Mouse (Mus musculus) kidney, embryonic 15.5 days (tissue): ENCODE results near the gene Znrf3. TPM values are rescaled to one million over a fixed set of nuclear protein-coding genes. Genes with fewer than 3 reads are reported as not detected.

Source experiments
- ATAC-seq: fragments of 200-750 bp; cut with Nextera tagmentation; replicated peaks from 2 replicates; pipeline ENCODE4 v1.8.0; 2017; ENCODE audit warnings: moderate TSS enrichment; ENCODE audit not compliant: low FRiP score
- H3K27ac ChIP-seq: fragments of 300-500 bp; sonication (generic); 2 replicates; pipeline ENCODE4 v1.5.1; 2015; ENCODE audit warnings: mild to moderate bottlenecking, inconsistent platforms
- H3K27me3 ChIP-seq: fragments of 300-500 bp; sonication (generic); 2 replicates; pipeline ENCODE4 v1.6.1; 2015; ENCODE audit warnings: inconsistent platforms
- H3K36me3 ChIP-seq: fragments of 300-500 bp; sonication (generic); 2 replicates; pipeline ENCODE4 v1.6.1; 2015; ENCODE audit warnings: inconsistent platforms
- H3K4me1 ChIP-seq: fragments of 300-500 bp; sonication (generic); 2 replicates; pipeline ENCODE4 v1.6.1; 2015; ENCODE audit warnings: inconsistent platforms
- H3K4me2 ChIP-seq: fragments of 300-500 bp; sonication (generic); 2 replicates; pipeline ENCODE4 v1.6.1; 2015; ENCODE audit warnings: moderate library complexity, mild to moderate bottlenecking, inconsistent platforms
- H3K4me3 ChIP-seq: fragments of 300-500 bp; sonication (generic); replicated peaks from 2 replicates; pipeline ENCODE4 v1.5.1; 2015; ENCODE audit warnings: mild to moderate bottlenecking, inconsistent platforms
- H3K9ac ChIP-seq: fragments of 300-500 bp; sonication (generic); 2 replicates; pipeline ENCODE4 v1.6.1; 2015; ENCODE audit warnings: mild to moderate bottlenecking, inconsistent platforms
- H3K9me3 ChIP-seq: fragments of 300-500 bp; sonication (generic); replicated peaks from 2 replicates; pipeline ENCODE4 v1.6.1; 2016; ENCODE audit warnings: inconsistent platforms
- whole genome bisulfite sequencing: fragments of 180-500 bp; shearing (Covaris S2); methylation state at CpG from one replicate; pipeline ENCODE4 v1.1.7; 2015; ENCODE audit warnings: mixed read lengths; 5-methylcytosine and 5-hydroxymethylcytosine counted together
- polyA plus RNA-seq: library from polyadenylated mRNA; unstranded; fragments of >200 nt; fragmentation: Nextera tagmentation; extraction: Ambion mirVana; gene quantifications from 2 replicates; pipeline ENCODE4 v1.2.1, GENCODE M21; 2015

Znrf3 gene
- polyA plus RNA-seq, 1 experiment from 2014 or later: 17.5 TPM

GRCm38 (mm10) chr11:5304526-5304925 is 140.1 kb downstream of the Znrf3 start:
- H3K4me3 ChIP-seq: no peak overlapping the region

GRCm38 (mm10) chr11:5298007-5298372 is 146.7 kb downstream of the Znrf3 start:
- Histone ChIP-seq H3K27me3 (no peaks in the 10 kb centered on the region), H3K27ac (peak overlapping the region; percentile 94), H3K9me3 (no peaks in the 10 kb centered on the region), H3K4me1 (peaks cover 53% of the 10 kb centered on the region), H3K4me2 (peak overlapping the region; percentile 46), H3K36me3 (no peaks in the 10 kb centered on the region), H3K9ac (0 out of 2 replicates have a peak overlapping the region, but pooled peaks have one; percentile 17), H3K4me3 (no peak overlapping the region; the same call in 1 of the 2 replicates)
- ATAC-seq: no peak
- WGBS: 8% methylated on average over 1 of the region's 1 CpGs

More at GRCm38 (mm10) chr11:5304526-5304925, 140.1 kb downstream of the Znrf3 start:
- H3K9me3 ChIP-seq: no peaks in the 10 kb centered on the region
- no peaks in the 10 kb centered on the region for H3K36me3 ChIP-seq
- H3K9ac ChIP-seq: no peak overlapping the region
- H3K4me1 ChIP-seq: peaks cover 26% of the 10 kb centered on the region
- no peak overlapping the region for H3K27ac ChIP-seq
- H3K4me2 ChIP-seq: no peak overlapping the region
- no peak for ATAC-seq
- H3K27me3 ChIP-seq: no peaks in the 10 kb centered on the region

- peak overlapping the region; percentile 17; the same call in 1 of the 2 replicates for H3K9ac ChIP-seq
- H3K9me3 ChIP-seq: no peaks in the 10 kb centered on the region
- H3K27ac ChIP-seq: peak overlapping the region; percentile 94
- H3K36me3 ChIP-seq: no peaks in the 10 kb centered on the region
- H3K4me1 ChIP-seq: peaks cover 53% of the 10 kb centered on the region
- peak; percentile 95 for ATAC-seq
- H3K4me2 ChIP-seq: peak overlapping the region; percentile 46
- 15% methylated on average over 13 of the region's 13 CpGs for whole genome bisulfite sequencing
- H3K4me3 ChIP-seq: peak overlapping the region; percentile 5; the same call in 1 of the 2 replicates
- H3K27me3 ChIP-seq: no peaks in the 10 kb centered on the region
Measured at GRCm38 (mm10) chr11:5297148-5298006, 147.3 kb downstream of the Znrf3 start.

- no peaks in the 10 kb centered on the region for H3K36me3 ChIP-seq
- ATAC-seq: peak; percentile 59
- H3K27me3 ChIP-seq: no peaks in the 10 kb centered on the region
- peaks cover 56% of the 10 kb centered on the region for H3K4me1 ChIP-seq
- no peak overlapping the region for H3K4me3 ChIP-seq
- peak overlapping the region; percentile 46 for H3K4me2 ChIP-seq
- no peaks in the 10 kb centered on the region for H3K9me3 ChIP-seq
- no peak overlapping the region for H3K9ac ChIP-seq
- 18% methylated on average over 2 of the region's 2 CpGs for WGBS
- peak overlapping the region; percentile 94 for H3K27ac ChIP-seq
Measured at GRCm38 (mm10) chr11:5296576-5297115, 148.0 kb downstream of the Znrf3 start.

- H3K36me3 ChIP-seq: no peaks in the 10 kb centered on the region
Measured at GRCm38 (mm10) chr11:5294805-5295204, 149.8 kb downstream of the Znrf3 start.

GRCm38 (mm10) chr11:5290691-5291090 is 154.0 kb downstream of the Znrf3 start:
- Histone ChIP-seq H3K9me3 (no peaks in the 10 kb centered on the region), H3K9ac (no peak overlapping the region), H3K36me3 (peaks cover 38% of the 10 kb centered on the region), H3K27ac (no peak overlapping the region; the same call in 1 of the 2 replicates), H3K4me3 (no peak overlapping the region), H3K27me3 (no peaks in the 10 kb centered on the region), H3K4me2 (no peak overlapping the region), H3K4me1 (peaks cover 24% of the 10 kb centered on the region)
- ATAC-seq: no peak
- WGBS: 18% methylated on average over 5 of the region's 5 CpGs

More at GRCm38 (mm10) chr11:5294805-5295204, 149.8 kb downstream of the Znrf3 start:
- Histone ChIP-seq H3K4me3 (no peak overlapping the region), H3K4me1 (peaks cover 56% of the 10 kb centered on the region), H3K27me3 (no peaks in the 10 kb centered on the region), H3K27ac (peak overlapping the region; percentile 94; the same call in 1 of the 2 replicates), H3K4me2 (no peak overlapping the region), H3K9me3 (no peaks in the 10 kb centered on the region), H3K9ac (no peak overlapping the region)
- no peak for ATAC-seq
- WGBS: 72% methylated on average over 3 of the region's 3 CpGs

GRCm38 (mm10) chr11:5289826-5290580 is 154.6 kb downstream of the Znrf3 start:
- Histone ChIP-seq H3K27me3 (no peaks in the 10 kb centered on the region), H3K4me3 (no peak overlapping the region), H3K9ac (no peak overlapping the region), H3K4me1 (peaks cover 17% of the 10 kb centered on the region), H3K36me3 (peaks cover 45% of the 10 kb centered on the region), H3K4me2 (no peak overlapping the region), H3K27ac (no peak overlapping the region), H3K9me3 (no peaks in the 10 kb centered on the region)
- WGBS: 85% methylated on average over 4 of the region's 4 CpGs
- ATAC-seq: no peak

- H3K4me1 ChIP-seq: no peaks in the 10 kb centered on the region; the same call in 1 of the 2 replicates
- ATAC-seq: no peak
- H3K4me2 ChIP-seq: no peak overlapping the region
- H3K27ac ChIP-seq: no peak overlapping the region
- no peaks in the 10 kb centered on the region for H3K27me3 ChIP-seq
- H3K9me3 ChIP-seq: no peaks in the 10 kb centered on the region
- H3K4me3 ChIP-seq: no peak overlapping the region
- peaks cover 94% of the 10 kb centered on the region for H3K36me3 ChIP-seq
- no peak overlapping the region for H3K9ac ChIP-seq
- 93% methylated on average over 2 of the region's 2 CpGs for WGBS
Measured at GRCm38 (mm10) chr11:5283987-5284386, 160.7 kb downstream of the Znrf3 start.

GRCm38 (mm10) chr11:5280932-5281331 is 163.7 kb downstream of the Znrf3 start:
- Histone ChIP-seq H3K4me2 (no peak overlapping the region), H3K9me3 (no peaks in the 10 kb centered on the region), H3K36me3 (peaks cover 64% of the 10 kb centered on the region), H3K4me3 (no peak overlapping the region), H3K9ac (no peak overlapping the region), H3K27ac (no peak overlapping the region), H3K27me3 (no peaks in the 10 kb centered on the region), H3K4me1 (peaks cover 3% of the 10 kb centered on the region; the same call in 1 of the 2 replicates)
- 94% methylated on average over 7 of the region's 7 CpGs for WGBS
- no peak for ATAC-seq

- H3K4me3 ChIP-seq: no peak overlapping the region
- ATAC-seq: no peak
Measured at GRCm38 (mm10) chr11:5278463-5278862, 166.2 kb downstream of the Znrf3 start.

GRCm38 (mm10) chr11:5277307-5277971 is 167.2 kb downstream of the Znrf3 start:
- WGBS: 76% methylated on average over 5 of the region's 5 CpGs
- ATAC-seq: no peak

More at GRCm38 (mm10) chr11:5278463-5278862, 166.2 kb downstream of the Znrf3 start:
- no peaks in the 10 kb centered on the region for H3K27me3 ChIP-seq
- no peak overlapping the region for H3K9ac ChIP-seq
- 65% methylated on average over 2 of the region's 2 CpGs for WGBS
- H3K4me1 ChIP-seq: peaks cover 3% of the 10 kb centered on the region; the same call in 1 of the 2 replicates
- H3K36me3 ChIP-seq: peaks cover 40% of the 10 kb centered on the region
- H3K9me3 ChIP-seq: no peaks in the 10 kb centered on the region
- no peak overlapping the region for H3K4me2 ChIP-seq
- no peak overlapping the region for H3K27ac ChIP-seq

More at GRCm38 (mm10) chr11:5277307-5277971, 167.2 kb downstream of the Znrf3 start:
- Histone ChIP-seq H3K9ac (no peak overlapping the region), H3K36me3 (peaks cover 29% of the 10 kb centered on the region), H3K27ac (no peak overlapping the region), H3K27me3 (no peaks in the 10 kb centered on the region), H3K4me1 (peaks cover 8% of the 10 kb centered on the region), H3K4me2 (no peak overlapping the region), H3K4me3 (no peak overlapping the region), H3K9me3 (no peaks in the 10 kb centered on the region)
